In genomic region chr4:62699191-62699812, GRCm38 (mm10) we compare ENCODE assay signal across 8 mouse cellular contexts.
A peak's percentile ranks its signal among the peaks of the same experiment; 100 is the strongest.
DNase-seq lines count a peak whose midpoint lies in the region; ATAC-seq lines count a peak whose summit lies in the region.

No protein-coding gene starts in this region.

- DNase-seq in adrenal gland, adult 8-10 months = peak; percentile 94
- DNase-seq in embryo, embryonic 10 days (ENCODE audit: low spot score) = peak; percentile 96
- peak; percentile 94 for DNase-seq in gastrocnemius, postnatal 14 days
- DNase-seq in hindlimb bud, embryonic 11.5 days (ENCODE audit: extremely low spot score, low read depth, low spot score) = peak; percentile 91
- DNase-seq in left cerebral cortex, adult 8-10 months (ENCODE audit: low spot score in 2 of 2) = peak; percentile 74 to 95
- peak; percentile 94 to 97 for DNase-seq in lung, postnatal 4 days
- DNase-seq in right cerebral cortex, adult 18-20 months = peak; percentile 93

- no peak for ATAC-seq in activated CD4-positive, CD25-positive, alpha-beta regulatory T cell, adult 4 months

- intact Hi-C loops in gastrocnemius, postnatal 14 days (cut with DNase I; ENCODE audit: low total_unique reads) = no loop called here
